Mouse (Mus musculus) urinary bladder, adult 18-20 months (tissue): ENCODE measurements at regions not wholly inside any gene's neighbourhood (a gene's known extent, or its start where the extent isn't known, plus 50 kb on each side); places are given as distances from the start of the nearest gene placed in this dataset.
"Not testable (repeated sequence)": the region's sequence is repeated elsewhere in the genome, so short reads cannot be mapped to it uniquely, and the experiment has no call there.

Source experiments
- DNase-seq, 2 experiments: peaks; one replicate each; pipeline ENCODE4 v3.0.0; 2022; ENCODE audit warnings: low spot score in 2 of 2, mixed read lengths in 2 of 2

DNA sequence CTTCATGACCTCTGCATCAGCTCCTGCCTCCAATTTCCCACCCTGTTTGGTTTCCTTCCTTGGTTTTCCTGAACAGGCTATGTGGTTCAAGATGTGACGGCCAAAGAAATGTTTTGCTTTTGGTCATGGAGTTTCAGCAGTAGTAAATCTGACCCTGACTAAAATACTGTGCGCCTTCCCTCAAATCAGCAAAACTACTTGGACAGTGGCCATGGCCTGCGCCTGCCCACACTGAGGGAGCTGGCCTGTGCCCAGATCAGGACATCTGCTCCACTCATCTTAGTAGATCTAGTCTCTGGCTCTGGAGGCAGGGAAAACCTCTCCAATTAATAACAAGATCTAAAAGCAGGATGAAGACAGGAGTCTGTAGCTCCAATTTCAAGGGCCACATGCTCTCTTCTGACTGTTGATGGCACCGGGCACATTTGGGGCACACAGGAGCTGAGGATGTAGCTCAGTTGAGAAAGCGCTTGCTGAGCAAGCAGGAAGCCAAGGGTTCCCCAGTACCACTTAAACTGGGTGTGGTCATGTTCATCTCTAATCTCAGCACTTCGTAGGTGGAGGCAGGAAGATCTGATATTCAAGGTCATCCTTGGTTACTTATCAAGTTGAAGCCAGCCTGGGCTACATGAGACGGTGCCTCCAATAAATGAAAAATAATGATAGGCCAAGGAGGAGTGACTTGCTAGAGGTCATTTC, 96.6 kb upstream of the Mrps10 start:
- DNase-seq = peak in 1 of 2 experiments; percentile 54

DNA sequence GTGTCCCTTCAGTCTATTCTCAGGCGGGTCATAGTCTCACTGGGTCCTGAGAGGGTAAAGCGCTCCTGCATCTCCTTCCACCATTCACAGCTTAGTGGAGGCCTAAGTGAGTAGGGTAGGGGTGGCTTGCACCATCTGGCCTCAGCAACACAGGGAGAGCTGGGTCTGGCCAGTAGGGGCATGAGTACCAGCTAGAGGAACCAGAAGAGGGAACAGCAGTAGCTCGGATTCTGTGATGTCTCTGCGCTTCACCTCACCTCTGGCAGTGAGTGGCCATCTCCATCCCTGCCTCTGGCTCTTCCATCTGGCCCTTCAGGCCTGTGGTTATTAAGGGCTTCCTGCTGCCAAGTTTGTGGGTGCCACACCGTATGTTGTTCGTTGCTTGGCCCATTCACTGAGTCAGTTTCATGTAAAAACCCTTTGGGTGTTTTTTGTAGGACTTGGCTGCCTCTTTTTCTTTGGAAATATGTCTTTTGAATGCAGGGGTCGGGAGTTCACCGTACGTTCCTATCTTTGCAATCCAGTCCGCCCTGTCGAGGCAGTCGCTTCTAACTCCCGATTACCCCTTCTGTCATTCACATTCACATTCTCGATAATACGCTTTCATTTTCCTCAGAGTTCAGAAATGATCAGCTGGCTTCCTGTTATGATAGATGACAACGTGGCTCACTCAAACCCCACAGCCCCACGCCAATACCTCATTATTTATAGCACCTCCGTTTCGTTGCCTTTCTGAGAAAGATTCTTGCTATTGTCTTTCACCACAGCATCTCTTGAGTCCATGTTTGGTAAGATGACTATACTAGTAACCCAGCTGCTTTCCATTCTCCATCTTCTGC, 99.4 kb upstream of the Mrps10 start:
- DNase-seq = no peak

DNA sequence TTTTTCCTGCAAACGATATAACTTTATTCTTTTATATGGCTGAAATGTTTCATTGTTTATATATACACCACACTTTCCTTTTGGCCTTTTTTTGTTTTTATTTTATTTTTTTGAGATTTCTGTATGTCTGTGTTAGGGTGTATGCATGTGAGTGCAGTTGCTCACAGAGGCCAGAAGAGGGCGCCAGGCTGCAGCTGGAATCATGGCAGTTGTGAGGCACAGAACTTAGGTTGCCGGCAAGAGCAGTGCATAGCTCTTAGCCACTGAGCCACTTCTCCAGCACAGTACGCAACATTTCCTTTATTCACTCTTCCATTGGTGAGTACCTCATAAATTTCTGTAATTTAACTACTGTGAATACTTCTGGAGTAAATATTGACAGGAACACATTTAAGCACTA, 100.8 kb upstream of the Mrps10 start:
- no peak for DNase-seq

DNA sequence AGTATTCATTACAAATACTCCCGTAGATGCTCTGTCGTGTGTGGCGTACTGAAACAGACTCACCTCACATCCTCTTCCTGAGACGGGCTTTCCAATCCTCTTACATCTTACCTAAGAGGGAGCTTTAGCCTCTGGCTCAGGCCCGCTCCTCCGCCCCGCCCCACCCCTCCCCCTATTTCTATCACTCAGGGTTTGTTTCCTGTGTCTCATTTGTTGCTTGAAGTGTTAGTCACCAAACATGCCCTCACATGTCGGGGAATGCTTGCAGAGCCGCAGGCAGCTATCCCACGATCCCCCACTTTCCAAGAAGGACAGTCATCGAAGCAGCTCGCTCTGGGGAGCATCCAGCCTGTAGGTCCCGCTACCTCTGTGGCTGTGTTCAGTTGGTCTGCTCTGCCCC, 101.6 kb upstream of the Mrps10 start:
- DNase-seq = peak; percentile 25 to 43

DNA sequence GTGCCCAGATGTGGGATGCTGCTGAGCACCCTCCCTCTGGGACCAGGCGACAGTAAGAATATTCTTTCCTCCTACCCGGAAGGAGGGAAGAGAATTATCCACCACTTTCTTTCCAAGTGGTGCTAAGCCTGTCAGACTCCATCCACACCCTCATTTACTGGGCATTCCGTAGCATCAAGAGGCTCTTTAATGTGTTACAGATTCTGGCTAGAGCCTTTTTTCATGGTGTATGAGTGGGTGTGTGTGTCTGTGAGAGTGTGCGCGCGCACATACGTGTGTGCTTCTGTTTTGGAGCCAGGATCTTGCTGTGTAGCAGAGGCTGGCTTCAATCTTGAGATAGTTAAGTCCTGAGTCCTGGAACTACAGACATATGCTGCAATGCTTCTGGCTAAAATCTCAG, 102.4 kb upstream of the Mrps10 start:
- DNase-seq = no peak

DNA sequence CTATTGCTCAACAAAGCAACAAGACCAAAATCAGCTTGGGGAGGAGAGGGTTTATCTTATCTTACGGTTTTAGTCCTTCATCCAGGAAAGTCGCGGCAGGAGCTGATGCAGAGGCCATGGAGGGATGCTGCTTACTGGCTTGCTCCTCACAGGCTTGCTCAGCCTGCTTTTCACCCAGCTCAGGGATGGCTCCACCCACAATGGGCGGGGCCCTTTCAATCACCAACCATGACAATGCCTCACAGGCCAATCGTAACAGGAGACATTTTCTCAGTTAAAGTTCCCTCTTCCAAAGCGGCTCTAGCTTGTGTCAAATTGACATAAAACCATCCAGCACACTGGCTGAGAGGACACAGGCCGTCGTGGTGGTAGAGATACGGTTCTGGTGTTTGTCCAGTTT, 105.7 kb upstream of the Mrps10 start:
- DNase-seq = no peak

DNA sequence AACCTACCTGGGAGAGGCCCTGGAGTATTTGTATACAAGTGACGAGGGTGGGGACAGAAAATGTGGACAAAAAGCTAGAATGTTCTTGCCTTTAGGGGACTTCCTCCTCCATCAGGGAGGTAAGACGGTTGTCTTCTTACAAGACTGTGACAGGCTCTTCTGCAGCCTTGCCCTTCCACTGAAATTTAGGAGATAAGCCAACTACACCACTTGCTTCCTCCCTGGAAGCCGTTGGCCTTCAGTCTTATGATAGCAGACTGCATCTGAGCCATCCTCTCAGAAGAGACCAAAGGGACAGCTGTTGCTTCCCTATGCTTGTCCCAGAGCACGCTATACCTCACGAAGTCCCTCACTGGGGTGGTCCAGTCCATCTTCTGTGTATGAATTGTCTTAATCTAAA, 106.5 kb upstream of the Mrps10 start:
- DNase-seq = no peak

DNA sequence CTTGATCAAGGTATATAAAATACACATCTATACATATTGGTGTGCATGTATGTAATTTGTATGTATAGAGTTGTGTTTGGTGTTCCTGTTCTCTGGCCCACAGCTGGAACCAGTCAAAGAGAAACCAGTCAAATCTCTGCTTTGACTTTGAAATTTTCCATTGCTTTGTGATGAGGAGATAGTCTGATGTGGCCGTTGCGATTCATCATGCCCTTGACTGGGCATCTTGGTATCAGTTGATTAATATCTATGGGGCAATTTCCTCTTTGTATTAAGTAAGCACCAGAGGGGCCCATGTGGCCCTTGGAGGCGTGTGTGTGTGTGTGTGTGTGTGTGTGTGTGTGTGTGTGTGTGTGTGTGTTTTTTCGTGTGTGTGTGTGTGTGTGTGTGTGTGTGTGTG, 107.7 kb upstream of the Mrps10 start:
- no peak for DNase-seq

DNA sequence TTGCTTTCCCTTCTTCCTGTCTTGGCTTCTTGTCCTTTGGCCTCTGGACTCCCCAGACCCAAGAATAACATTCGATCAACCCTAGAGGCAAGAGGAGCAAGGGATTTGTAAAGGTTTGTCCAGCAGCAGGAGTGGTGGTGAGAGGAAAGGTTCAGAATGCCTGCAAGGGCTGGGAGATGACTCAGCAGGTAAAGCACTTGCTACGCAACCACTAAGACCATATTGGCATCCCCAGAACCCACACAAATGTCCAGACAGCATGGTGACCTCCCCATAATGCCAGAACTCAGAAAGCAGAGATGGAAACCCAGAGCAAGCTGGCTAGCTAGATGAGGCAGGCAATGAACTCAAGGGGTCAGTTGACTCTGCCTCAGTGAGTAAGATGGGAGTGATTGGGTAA, 110.4 kb upstream of the Mrps10 start:
- no peak for DNase-seq

DNA sequence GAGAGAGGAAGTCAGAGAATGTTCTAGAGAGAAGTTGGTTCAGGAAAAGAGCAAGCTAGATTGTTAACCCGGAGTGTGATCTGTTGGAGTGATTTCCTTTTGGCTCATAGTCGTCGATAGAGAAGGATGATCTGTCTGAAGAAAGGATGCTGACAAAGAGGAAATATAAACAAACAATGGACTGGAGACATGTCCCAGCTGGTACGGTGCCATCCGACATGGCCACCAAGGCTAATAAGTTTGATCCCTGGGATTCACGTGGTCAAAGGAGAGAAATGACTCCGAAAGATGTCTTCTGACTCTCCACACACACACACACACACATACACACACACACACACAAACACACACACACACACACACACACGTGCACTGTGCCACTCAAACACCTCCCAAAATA, 113.5 kb upstream of the Mrps10 start:
- DNase-seq = no peak

DNA sequence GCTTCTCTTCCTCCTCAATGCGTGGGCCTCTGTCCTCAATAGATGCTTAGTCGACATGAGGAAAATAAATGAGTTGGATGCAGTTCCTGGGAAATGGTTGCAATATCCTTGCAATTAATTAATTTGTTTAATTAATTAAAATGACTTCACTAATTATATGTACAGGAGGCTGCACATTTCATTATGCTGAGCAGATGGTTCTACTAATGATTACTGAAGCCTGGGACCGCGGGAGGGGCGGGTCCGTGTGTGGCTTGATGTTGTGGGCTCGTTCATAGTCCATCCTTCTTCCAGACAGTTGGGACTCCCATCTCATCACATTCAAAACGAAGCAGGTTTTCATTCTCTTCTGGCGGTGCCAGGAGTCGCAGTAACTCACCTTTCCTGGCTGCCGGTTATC, 114.7 kb upstream of the Mrps10 start:
- DNase-seq = no peak

DNA sequence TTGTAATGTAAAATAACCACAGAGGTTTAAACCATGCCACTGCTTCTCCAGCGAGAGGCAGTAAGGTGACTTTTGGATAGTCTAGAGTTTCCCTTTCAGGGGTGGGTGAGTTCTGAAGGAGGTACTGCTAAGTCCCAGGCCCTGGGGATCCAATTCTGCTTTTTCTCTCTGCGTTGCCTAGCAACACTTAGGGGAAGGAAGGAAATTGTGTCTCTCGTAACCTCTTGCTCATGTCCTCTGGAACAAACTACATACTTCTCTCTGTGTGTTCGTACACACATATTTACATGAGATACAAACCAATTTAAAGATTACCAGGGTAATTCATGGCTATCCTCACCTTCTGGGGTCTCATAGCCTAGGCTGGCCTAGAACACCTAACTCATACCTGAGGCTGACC, 118.7 kb upstream of the Mrps10 start:
- DNase-seq = no peak

DNA sequence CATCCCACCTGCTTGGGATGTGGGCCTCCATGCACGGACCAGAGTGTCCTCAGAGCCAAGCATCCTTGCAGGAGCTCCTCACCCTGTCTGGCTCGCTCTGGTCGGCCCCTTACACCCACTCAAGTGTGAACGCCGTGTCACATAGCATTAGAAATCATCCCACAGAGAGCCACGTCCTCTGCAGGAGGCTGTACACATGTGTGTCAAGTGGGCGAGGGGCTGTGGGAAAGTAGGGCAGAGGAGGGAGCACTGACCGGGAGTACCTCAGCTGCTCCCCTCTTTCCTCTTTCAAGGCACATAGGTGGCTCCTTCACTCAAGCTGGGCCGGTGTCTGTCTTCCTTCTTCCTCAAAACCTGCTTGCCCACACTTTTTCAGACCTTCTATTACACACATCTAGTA, 119.5 kb upstream of the Mrps10 start:
- DNase-seq = no peak

DNA sequence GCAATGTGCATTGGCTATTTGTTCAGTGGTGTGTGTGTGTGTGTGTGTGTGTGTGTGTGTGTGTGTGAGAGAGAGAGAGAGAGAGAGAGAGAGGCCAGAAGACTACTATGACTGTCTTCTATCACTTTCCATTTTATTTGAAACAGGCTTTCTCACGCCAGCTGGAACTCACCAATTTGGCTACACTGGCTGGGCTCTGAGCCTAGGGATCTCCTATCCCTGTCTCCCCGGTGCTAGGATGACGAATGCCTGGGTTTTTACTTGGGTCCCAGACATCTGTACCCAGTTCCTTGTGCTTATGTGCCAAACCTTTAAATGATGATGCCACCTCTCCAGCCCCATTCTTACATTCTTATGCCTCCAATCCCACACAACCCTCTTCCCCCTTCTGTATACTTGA, 120.6 kb upstream of the Mrps10 start:
- DNase-seq = no peak

DNA sequence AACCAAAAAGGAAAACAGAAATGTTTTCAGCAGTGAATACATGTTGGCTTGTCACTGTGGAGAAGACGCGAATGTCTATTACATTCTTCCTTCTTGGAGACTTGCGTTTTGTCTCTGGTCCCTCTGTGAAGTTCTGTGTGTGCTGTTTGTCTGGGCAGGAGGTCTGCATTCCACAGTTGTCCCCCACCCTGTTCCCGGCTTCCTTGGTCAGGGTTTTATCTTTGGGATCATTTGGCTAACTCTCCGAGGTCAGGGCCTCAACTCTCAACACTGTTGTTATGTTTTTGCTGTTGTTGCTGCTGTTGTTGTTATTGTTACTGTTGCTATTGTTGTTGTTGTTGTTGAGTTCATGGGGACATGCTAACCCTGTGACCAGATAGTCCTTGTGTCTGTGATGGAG, 121.2 kb upstream of the Mrps10 start:
- DNase-seq = no peak

DNA sequence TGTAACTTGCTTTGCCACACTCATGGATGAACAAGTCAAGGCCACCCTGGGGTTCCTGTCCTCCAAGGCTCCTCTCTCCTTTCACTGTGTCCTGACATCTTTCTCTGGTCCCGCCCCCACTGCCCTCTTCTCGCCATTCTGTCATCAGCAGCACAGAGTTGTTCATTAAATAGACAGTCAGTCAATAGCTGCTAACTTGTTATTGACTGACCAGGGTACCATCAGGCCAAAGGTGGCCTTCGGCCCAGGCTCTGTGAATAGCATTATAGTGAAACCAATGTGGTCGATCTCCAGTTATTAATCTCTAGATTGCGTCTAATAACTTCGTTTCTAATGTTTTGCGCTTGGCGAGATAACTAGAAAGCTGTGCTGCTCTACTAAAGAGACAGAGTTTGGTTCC, 122.1 kb upstream of the Mrps10 start:
- no peak for DNase-seq

DNA sequence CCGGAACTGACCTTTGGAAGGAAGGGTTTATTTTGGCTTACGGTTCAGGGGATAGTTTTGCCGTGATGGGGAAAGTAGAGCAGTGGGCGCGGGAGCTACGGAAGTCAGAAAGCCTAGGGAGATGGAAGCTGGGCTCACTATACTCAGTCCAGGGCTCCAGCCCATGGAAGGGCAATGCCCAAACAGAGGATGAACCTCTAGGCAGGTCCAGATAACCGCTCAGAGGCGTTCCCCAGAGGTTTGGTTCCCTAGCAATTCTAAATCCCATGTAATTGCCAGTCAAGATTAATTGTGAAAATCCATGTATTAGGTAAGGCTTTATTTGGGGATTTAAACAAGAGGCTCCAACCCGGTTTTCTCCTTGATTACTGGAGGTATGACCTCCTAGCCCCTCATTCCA, 123.1 kb upstream of the Mrps10 start:
- no peak for DNase-seq

DNA sequence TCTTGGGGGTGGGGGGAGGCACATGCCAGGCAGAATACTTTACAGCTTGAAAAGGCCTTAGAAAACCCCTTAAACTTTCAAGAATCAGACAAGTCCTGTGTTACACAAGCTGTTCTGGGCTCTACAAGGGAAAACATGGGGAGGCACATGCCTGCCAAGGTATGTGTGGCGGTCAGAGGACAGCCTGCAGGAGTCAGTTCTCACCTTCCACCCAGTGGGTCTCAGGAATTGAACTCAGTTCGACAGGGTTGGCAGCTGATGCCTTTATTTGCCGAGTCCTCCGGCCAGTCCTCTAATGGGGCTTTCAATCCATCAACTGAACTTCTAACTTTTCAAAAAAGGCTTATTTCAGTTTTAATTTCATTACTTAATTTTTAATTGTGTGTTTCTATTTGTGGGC, 129.6 kb upstream of the Mrps10 start:
- no peak for DNase-seq

DNA sequence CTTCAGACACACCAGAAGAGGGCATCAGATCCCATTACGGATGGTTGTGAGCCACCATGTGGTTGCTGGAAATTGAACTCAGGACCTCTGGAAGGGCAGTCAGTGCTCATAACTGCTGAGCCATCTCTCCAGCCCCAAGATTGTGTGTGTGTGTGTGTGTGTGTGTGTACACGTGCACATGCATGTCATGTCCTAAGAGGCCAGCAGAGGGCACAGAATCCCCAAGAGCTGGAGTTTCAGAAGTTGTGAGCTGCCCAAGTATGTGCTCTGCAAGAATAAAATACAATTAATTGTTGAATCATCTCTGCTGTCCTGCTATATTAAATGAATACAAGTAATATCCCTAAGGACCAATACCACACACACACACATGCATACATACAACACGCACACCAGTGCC, 130.8 kb upstream of the Mrps10 start:
- not testable (repeated sequence) for DNase-seq

DNA sequence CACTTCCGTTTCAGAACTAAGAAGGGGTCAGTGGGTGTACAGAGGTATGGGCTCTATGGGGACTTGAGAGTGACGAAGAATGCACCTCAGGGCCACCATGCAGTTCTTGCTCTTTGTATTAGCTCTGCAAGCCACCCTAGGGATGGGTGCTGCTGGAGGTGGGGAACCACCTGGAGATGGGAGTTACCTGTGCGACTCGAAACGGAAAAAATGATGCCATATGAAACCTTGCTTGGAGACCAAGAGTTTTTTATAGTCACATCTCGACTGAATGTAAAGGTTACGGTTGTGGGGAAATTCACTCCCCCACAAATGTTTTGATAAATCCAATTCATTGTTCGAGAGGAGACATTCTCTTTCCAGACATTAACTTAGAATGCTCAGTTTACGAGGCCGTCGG, 134.3 kb upstream of the Mrps10 start:
- DNase-seq = no peak

DNA sequence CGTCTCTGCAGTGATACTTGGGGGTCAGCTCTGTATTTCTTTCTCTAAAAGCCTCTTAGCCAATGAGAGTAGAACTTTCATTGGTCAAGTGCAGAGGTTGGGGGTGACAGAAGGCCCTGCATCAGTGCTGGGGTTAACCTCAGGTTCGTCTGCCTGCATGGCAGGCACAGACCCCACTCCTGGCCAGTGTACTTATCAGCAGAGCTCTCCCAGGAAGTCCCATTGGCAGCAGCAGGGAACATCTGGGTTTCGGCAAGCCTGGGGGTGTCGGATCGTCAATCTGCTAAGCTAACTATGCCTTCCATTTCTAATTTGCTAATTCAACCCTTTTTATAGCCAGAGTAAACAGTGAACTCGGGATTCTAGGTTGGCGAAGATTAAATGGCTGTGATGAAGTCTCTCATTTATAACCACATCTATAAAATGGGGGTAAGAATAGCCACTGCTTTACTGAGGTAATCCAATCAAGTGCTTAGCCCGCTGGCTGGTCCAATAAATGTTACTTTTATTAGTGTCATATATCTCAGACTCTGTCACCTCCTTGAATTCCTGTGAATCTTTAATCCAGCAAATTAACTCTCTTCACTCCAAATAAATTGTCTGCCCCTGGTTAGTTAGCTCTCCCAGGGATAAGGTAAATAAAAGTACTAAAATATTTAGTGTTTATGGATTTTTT, 135.5 kb upstream of the Mrps10 start:
- DNase-seq = no peak

DNA sequence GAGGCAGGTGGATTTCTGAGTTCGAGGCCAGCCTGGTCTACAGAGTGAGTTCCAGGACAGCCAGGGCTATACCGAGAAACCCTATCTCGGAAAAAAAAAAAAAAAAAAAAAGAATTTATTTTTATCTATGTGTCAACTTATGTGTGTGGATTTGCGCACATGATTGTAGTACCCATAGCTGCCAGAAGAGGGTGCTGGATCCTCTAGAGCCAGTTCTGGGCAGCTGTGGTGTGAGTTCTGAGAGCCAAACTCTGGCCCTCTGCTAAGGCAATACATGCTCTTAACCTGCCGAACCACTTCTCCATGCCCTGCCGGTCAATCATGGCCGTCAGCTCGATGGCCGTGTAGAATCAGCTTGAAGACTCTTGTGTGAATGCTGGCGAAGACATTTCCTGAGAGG, 138.0 kb upstream of the Mrps10 start:
- no peak for DNase-seq

DNA sequence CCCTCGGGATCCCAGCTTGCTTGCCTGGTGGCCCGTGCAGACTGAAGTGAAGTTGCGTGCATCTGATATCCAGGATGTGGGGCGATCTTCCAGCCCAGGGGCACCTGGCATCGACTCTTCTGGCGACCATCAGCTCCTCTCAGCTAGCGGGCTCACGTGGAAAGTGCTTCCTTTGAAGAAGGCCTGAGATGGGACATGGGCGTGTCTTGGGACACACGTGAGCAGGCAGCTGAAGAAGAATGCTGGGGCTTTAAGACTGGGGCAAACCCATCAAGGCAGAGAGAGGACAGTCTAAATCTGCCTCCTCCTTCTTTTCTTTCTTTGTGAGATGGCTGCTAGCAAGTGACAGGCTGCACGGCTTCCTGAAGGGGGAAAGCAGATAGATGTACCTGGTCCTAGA, 142.3 kb upstream of the Mrps10 start:
- no peak for DNase-seq
